Mouse (Mus musculus): Measurements from ENCODE around the gene Cdh6.

Cdh6 gene

GRCm38 (mm10) chr15:13057302-13057701, 116.2 kb downstream of the Cdh6 start:
- no peak for DNase-seq

GRCm38 (mm10) chr15:13047910-13048309, 125.6 kb downstream of the Cdh6 start:
- DNase-seq, result no peak

GRCm38 (mm10) chr15:13034436-13034835, 139.0 kb downstream of the Cdh6 start:
- no peak for DNase-seq

GRCm38 (mm10) chr15:13030641-13031040, 142.8 kb downstream of the Cdh6 start:
- DNase-seq, result no peak

- no peak for DNase-seq
Measured at GRCm38 (mm10) chr15:13027513-13027912, 146.0 kb downstream of the Cdh6 start.

- DNase-seq, result no peak
Measured at GRCm38 (mm10) chr15:13016756-13017357, 156.6 kb downstream of the Cdh6 start.

- DNase-seq, result no peak
Measured at GRCm38 (mm10) chr15:13008803-13009202, 164.7 kb downstream of the Cdh6 start.

- no peak for DNase-seq
Measured at GRCm38 (mm10) chr15:13005934-13006333, 167.5 kb downstream of the Cdh6 start.

GRCm38 (mm10) chr15:13001549-13001948, 171.9 kb downstream of the Cdh6 start:
- no peak for DNase-seq

GRCm38 (mm10) chr15:12994563-12995359, 178.7 kb downstream of the Cdh6 start:
- no peak for DNase-seq

Measured in lung, postnatal 36 days (tissue).